Comparison of ENCODE assay signal across 24 mouse cellular contexts in genomic region chr17:29400044-29400443, GRCm38 (mm10). TPM values are rescaled to one million over a fixed set of nuclear protein-coding genes. Genes with fewer than 3 reads are reported as not detected.
DNase-seq lines count a peak whose midpoint lies in the region; ATAC-seq and TF ChIP-seq lines count a peak whose summit lies in the region.
"Had no signal": no experiment of that assay in that cellular context is flagged by ENCODE, and none has a peak within 500 bp of the region (broad histone marks: within the 10 kb centered on the region; RNA-seq: fewer than 3 reads in every experiment).

No protein-coding gene starts in this region.

- no peak for TF ChIP-seq EP300 in stomach, postnatal 0 days (optimal IDR thresholded peaks at IDR 0.05)

- no peak for DNase-seq in heart, postnatal 4 days
- no peak for DNase-seq in liver
- no peak for DNase-seq in stomach, postnatal 0 days (ENCODE audit: low spot score)
- no peak for DNase-seq in layer of hippocampus, adult 8-10 months (ENCODE audit: low spot score in 2 of 2)
- DNase-seq: adrenal gland, adult 2 months; adrenal gland, postnatal 25 days; cerebellum, adult 11-12 months; cerebellum, adult 8-10 months; cerebellum, postnatal 10 days; cerebellum, postnatal 36 days; embryo, embryonic 11 days; forebrain, postnatal 0 days; gastrocnemius, postnatal 25 days; heart, adult 18-20 months; heart, postnatal 36 days had no signal

- no peak for TF ChIP-seq CTCF in stomach, postnatal 0 days (IDR thresholded peaks at IDR 0.05; ENCODE audit: low read depth)

- H3K36me3 ChIP-seq in heart, embryonic 11.5 days (ENCODE audit: control insufficient read depth, insufficient read depth, low read length) = no peaks in the 10 kb centered on the region
- no peaks in the 10 kb centered on the region for H3K36me3 ChIP-seq in liver, embryonic 12.5 days
- H3K36me3 ChIP-seq in stomach, postnatal 0 days (ENCODE audit: control insufficient read depth, insufficient read depth, low read length) = no peaks in the 10 kb centered on the region
- H3K36me3 ChIP-seq: embryonic facial prominence, embryonic 10.5 days; embryonic facial prominence, embryonic 13.5 days; intestine, embryonic 15.5 days had no signal

- no peaks in the 10 kb centered on the region for H3K9me3 ChIP-seq in heart, embryonic 11.5 days (replicated peaks; ENCODE audit: control insufficient read depth, low read length)
- H3K9me3 ChIP-seq in liver, embryonic 12.5 days (replicated peaks) = no peaks in the 10 kb centered on the region
- no peaks in the 10 kb centered on the region for H3K9me3 ChIP-seq in stomach, postnatal 0 days (ENCODE audit: control insufficient read depth, low read length)
- H3K9me3 ChIP-seq: embryonic facial prominence, embryonic 10.5 days; embryonic facial prominence, embryonic 13.5 days; intestine, embryonic 15.5 days had no signal

- no peaks in the 10 kb centered on the region for H3K27me3 ChIP-seq in heart, embryonic 11.5 days (ENCODE audit: control insufficient read depth, insufficient read depth, low read length)
- H3K27me3 ChIP-seq in liver, embryonic 12.5 days (replicated peaks) = peaks cover 5% of the 10 kb centered on the region; the same call in 1 of the 2 replicates
- H3K27me3 ChIP-seq in stomach, postnatal 0 days (ENCODE audit: control insufficient read depth, insufficient read depth, low read length) = no peaks in the 10 kb centered on the region
- H3K27me3 ChIP-seq: embryonic facial prominence, embryonic 13.5 days; intestine, embryonic 15.5 days had no signal

- no peak overlapping the region for H3K4me3 ChIP-seq in heart, embryonic 11.5 days (ENCODE audit: low read depth, low read length)
- H3K4me3 ChIP-seq in liver, embryonic 12.5 days = no peak overlapping the region
- H3K4me3 ChIP-seq in stomach, postnatal 0 days (ENCODE audit: low read depth, low read length) = no peak overlapping the region
- H3K4me3 ChIP-seq: embryonic facial prominence, embryonic 10.5 days; embryonic facial prominence, embryonic 13.5 days; erythroblast, embryonic 14.5 days; intestine, embryonic 15.5 days had no signal

- peaks cover 25% of the 10 kb centered on the region for H3K4me1 ChIP-seq in heart, embryonic 11.5 days (ENCODE audit: control insufficient read depth, insufficient read depth, low read length)
- H3K4me1 ChIP-seq in liver, embryonic 12.5 days = peaks cover 52% of the 10 kb centered on the region
- H3K4me1 ChIP-seq in stomach, postnatal 0 days (replicated peaks; ENCODE audit: control insufficient read depth, insufficient read depth) = peaks cover 6% of the 10 kb centered on the region; the same call in 1 of the 2 replicates

- no peak overlapping the region for H3K4me2 ChIP-seq in heart, embryonic 11.5 days
- H3K4me2 ChIP-seq in liver, embryonic 12.5 days = no peak overlapping the region
- H3K4me2 ChIP-seq in stomach, postnatal 0 days (replicated peaks; ENCODE audit: low read depth) = no peak overlapping the region
- H3K4me2 ChIP-seq: embryonic facial prominence, embryonic 13.5 days; intestine, embryonic 15.5 days had no signal

- no peak overlapping the region for H3K27ac ChIP-seq in heart, embryonic 11.5 days (ENCODE audit: low read depth, low read length)
- H3K27ac ChIP-seq in liver, embryonic 12.5 days = peak overlapping the region; percentile 93
- 0 out of 2 replicates have a peak overlapping the region, but pooled peaks have one; percentile 8 for H3K27ac ChIP-seq in stomach, postnatal 0 days (replicated peaks)
- H3K27ac ChIP-seq: embryonic facial prominence, embryonic 10.5 days; embryonic facial prominence, embryonic 13.5 days; intestine, embryonic 15.5 days had no signal

- ATAC-seq in heart, embryonic 11.5 days (replicated peaks; ENCODE audit: insufficient number of reproducible peaks, low FRiP score, low TSS enrichment) = no peak
- no peak for ATAC-seq in liver, embryonic 12.5 days
- no peak for ATAC-seq in stomach, postnatal 0 days (ENCODE audit: low FRiP score, low TSS enrichment)
- ATAC-seq: CD4-positive, CD25-positive, alpha-beta regulatory T cell, adult 4 months; forebrain, embryonic 14.5 days; forebrain, postnatal 0 days; hindbrain, embryonic 16.5 days; intestine, embryonic 15.5 days had no signal

- 49% methylated on average over 5 of the region's 5 CpGs for WGBS in heart, embryonic 11.5 days (ENCODE audit: insufficient replicate concordance)
- WGBS in liver, embryonic 12.5 days (ENCODE audit: insufficient replicate concordance) = 67% methylated on average over 5 of the region's 5 CpGs
- WGBS in stomach, postnatal 0 days = 58% methylated on average over 5 of the region's 5 CpGs

- H3K9ac ChIP-seq in heart, embryonic 11.5 days (ENCODE audit: low read depth, low read length) = 0 out of 2 replicates have a peak overlapping the region, but pooled peaks have one; percentile 16
- H3K9ac ChIP-seq in liver, embryonic 12.5 days = peak overlapping the region; percentile 37; the same call in 1 of the 2 replicates
- no peak overlapping the region for H3K9ac ChIP-seq in stomach, postnatal 0 days (ENCODE audit: low read length)
- H3K9ac ChIP-seq: embryonic facial prominence, embryonic 13.5 days; forebrain, postnatal 0 days; intestine, embryonic 15.5 days had no signal

RNA-seq across cellular contexts. Expression of gene Fgd2, which starts 39.3 kb away (rescaled TPM):
- polyA plus RNA-seq in heart, embryonic 11.5 days (2014; fragmentation: Nextera tagmentation; extraction: Ambion mirVana) = 1.2 and 2.3 TPM in 2 replicates
- 1 to 10 TPM; 2.1 to 2.8 TPM for total RNA-seq in heart, postnatal 4 days (2021)
- polyA plus RNA-seq in liver, embryonic 12.5 days (2016; fragmentation: Nextera tagmentation; extraction: Ambion mirVana) = 5.1 and 5.9 TPM in 2 replicates
- 5.9 and 8.2 TPM in 2 replicates for polyA plus RNA-seq in stomach, postnatal 0 days (2015; fragmentation: Nextera tagmentation; extraction: Ambion mirVana)
- 10 to 100 TPM in 2 of 4 experiments, 1 to 10 TPM in 2; 5.5 to 13.8 (median 10.3) TPM for total RNA-seq in layer of hippocampus, adult 8-10 months (2022)

RNA-seq across cellular contexts. Expression of gene Mtch1, which starts 52.3 kb away (rescaled TPM):
- 266 and 306 TPM in 2 replicates for polyA plus RNA-seq in heart, embryonic 11.5 days (2014; fragmentation: Nextera tagmentation; extraction: Ambion mirVana)
- 100 to 1,000 TPM; 358 to 374 TPM for total RNA-seq in heart, postnatal 4 days (2021)
- 107 and 109 TPM in 2 replicates for polyA plus RNA-seq in liver, embryonic 12.5 days (2016; fragmentation: Nextera tagmentation; extraction: Ambion mirVana)
- 189 and 201 TPM in 2 replicates for polyA plus RNA-seq in stomach, postnatal 0 days (2015; fragmentation: Nextera tagmentation; extraction: Ambion mirVana)
- total RNA-seq in layer of hippocampus, adult 8-10 months (2022) = 100 to 1,000 TPM; 562 to 622 (median 577) TPM
